Mouse (Mus musculus): ENCODE data around the gene Cfap221. TPM values are rescaled to one million over a fixed set of nuclear protein-coding genes. Genes with fewer than 3 reads are reported as not detected.

Gene Cfap221
- total and polyA plus RNA-seq, 2 experiments = not detected

GRCm38 (mm10) chr1:119997644-119998043, 610 bp upstream of the Cfap221 start:
- Histone ChIP-seq H3K36me3 (ENCODE audit: control insufficient read depth, insufficient read depth, low read length) (no peaks in the 10 kb centered on the region), H3K79me2 (ENCODE audit: control insufficient read depth, insufficient read depth, low read length) (no peaks in the 10 kb centered on the region), H3K27ac (replicated peaks; ENCODE audit: insufficient read depth, low read depth, low read length) (no peak overlapping the region), H3K4me3 (ENCODE audit: insufficient read depth, low read depth, low read length) (no peak overlapping the region), H3K9ac (ENCODE audit: low read depth, low read length) (no peak overlapping the region), H3K4me1 (ENCODE audit: control insufficient read depth, insufficient read depth, low read length) (no peaks in the 10 kb centered on the region), H3K27me3 (ENCODE audit: control insufficient read depth, insufficient read depth, low read length) (no peaks in the 10 kb centered on the region)
- DNase-seq (ENCODE audit: extremely low read depth, low read depth, low spot score) = peak; percentile 29
- TF ChIP-seq CTCF (IDR thresholded peaks at IDR 0.05; ENCODE audit: low read depth, low read length) (peak; percentile 32; the same call in 1 of the 2 replicates), POLR2A (IDR thresholded peaks at IDR 0.05; ENCODE audit: extremely low read depth, insufficient read depth, low read length) (no peak)
- 19% methylated on average over 5 of the region's 5 CpGs for WGBS

- H3K79me2 ChIP-seq (ENCODE audit: control insufficient read depth, insufficient read depth, low read length) = no peaks in the 10 kb centered on the region
- H3K9ac ChIP-seq (ENCODE audit: low read depth, low read length) = no peak overlapping the region
- no peaks in the 10 kb centered on the region for H3K27me3 ChIP-seq (ENCODE audit: control insufficient read depth, insufficient read depth, low read length)
- WGBS = 88% methylated on average over 5 of the region's 5 CpGs
- DNase-seq (ENCODE audit: extremely low read depth, low read depth, low spot score) = no peak
- H3K4me3 ChIP-seq (ENCODE audit: insufficient read depth, low read depth, low read length) = no peak overlapping the region
- TF ChIP-seq CTCF (IDR thresholded peaks at IDR 0.05; ENCODE audit: low read depth, low read length) = no peak
- no peak for TF ChIP-seq POLR2A (IDR thresholded peaks at IDR 0.05; ENCODE audit: extremely low read depth, insufficient read depth, low read length)
- H3K27ac ChIP-seq (replicated peaks; ENCODE audit: insufficient read depth, low read depth, low read length) = no peak overlapping the region
- H3K4me1 ChIP-seq (ENCODE audit: control insufficient read depth, insufficient read depth, low read length) = no peaks in the 10 kb centered on the region
- H3K36me3 ChIP-seq (ENCODE audit: control insufficient read depth, insufficient read depth, low read length) = no peaks in the 10 kb centered on the region
These were observed 10.5 kb downstream of the Cfap221 start for GRCm38 (mm10) chr1:119986555-119986954.

GRCm38 (mm10) chr1:119975141-119975540, 21.9 kb downstream of the Cfap221 start:
- DNase-seq (ENCODE audit: extremely low read depth, low read depth, low spot score) = no peak
- H3K79me2 ChIP-seq (ENCODE audit: control insufficient read depth, insufficient read depth, low read length) = no peaks in the 10 kb centered on the region
- no peak overlapping the region for H3K27ac ChIP-seq (replicated peaks; ENCODE audit: insufficient read depth, low read depth, low read length)
- 39% methylated on average over 4 of the region's 4 CpGs for WGBS
- no peak overlapping the region for H3K4me3 ChIP-seq (ENCODE audit: insufficient read depth, low read depth, low read length)
- H3K36me3 ChIP-seq (ENCODE audit: control insufficient read depth, insufficient read depth, low read length) = no peaks in the 10 kb centered on the region
- TF ChIP-seq CTCF (IDR thresholded peaks at IDR 0.05; ENCODE audit: low read depth, low read length) (no peak), POLR2A (IDR thresholded peaks at IDR 0.05; ENCODE audit: extremely low read depth, insufficient read depth, low read length) (no peak)
- H3K27me3 ChIP-seq (ENCODE audit: control insufficient read depth, insufficient read depth, low read length) = no peaks in the 10 kb centered on the region
- no peaks in the 10 kb centered on the region for H3K4me1 ChIP-seq (ENCODE audit: control insufficient read depth, insufficient read depth, low read length)
- no peak overlapping the region for H3K9ac ChIP-seq (ENCODE audit: low read depth, low read length)

- no peaks in the 10 kb centered on the region for H3K4me1 ChIP-seq (ENCODE audit: control insufficient read depth, insufficient read depth, low read length)
- H3K27ac ChIP-seq (replicated peaks; ENCODE audit: insufficient read depth, low read depth, low read length) = no peak overlapping the region
- WGBS = 36% methylated on average over 4 of the region's 4 CpGs
- no peaks in the 10 kb centered on the region for H3K36me3 ChIP-seq (ENCODE audit: control insufficient read depth, insufficient read depth, low read length)
- TF ChIP-seq CTCF (IDR thresholded peaks at IDR 0.05; ENCODE audit: low read depth, low read length) (no peak), POLR2A (IDR thresholded peaks at IDR 0.05; ENCODE audit: extremely low read depth, insufficient read depth, low read length) (no peak)
- H3K9ac ChIP-seq (ENCODE audit: low read depth, low read length) = no peak overlapping the region
- H3K27me3 ChIP-seq (ENCODE audit: control insufficient read depth, insufficient read depth, low read length) = no peaks in the 10 kb centered on the region
- H3K4me3 ChIP-seq (ENCODE audit: insufficient read depth, low read depth, low read length) = no peak overlapping the region
- no peak for DNase-seq (ENCODE audit: extremely low read depth, low read depth, low spot score)
- H3K79me2 ChIP-seq (ENCODE audit: control insufficient read depth, insufficient read depth, low read length) = no peaks in the 10 kb centered on the region
These were observed 23.9 kb downstream of the Cfap221 start for GRCm38 (mm10) chr1:119973117-119973516.

GRCm38 (mm10) chr1:119965804-119966514, 31.1 kb downstream of the Cfap221 start:
- Histone ChIP-seq H3K4me3 (ENCODE audit: insufficient read depth, low read depth, low read length) (no peak overlapping the region), H3K79me2 (ENCODE audit: control insufficient read depth, insufficient read depth, low read length) (no peaks in the 10 kb centered on the region), H3K36me3 (ENCODE audit: control insufficient read depth, insufficient read depth, low read length) (no peaks in the 10 kb centered on the region), H3K27ac (replicated peaks; ENCODE audit: insufficient read depth, low read depth, low read length) (no peak overlapping the region), H3K27me3 (ENCODE audit: control insufficient read depth, insufficient read depth, low read length) (no peaks in the 10 kb centered on the region), H3K4me1 (ENCODE audit: control insufficient read depth, insufficient read depth, low read length) (no peaks in the 10 kb centered on the region), H3K9ac (ENCODE audit: low read depth, low read length) (no peak overlapping the region)
- no peak for DNase-seq (ENCODE audit: extremely low read depth, low read depth, low spot score)
- whole genome bisulfite sequencing = 25% methylated on average over 12 of the region's 12 CpGs
- TF ChIP-seq POLR2A (IDR thresholded peaks at IDR 0.05; ENCODE audit: extremely low read depth, insufficient read depth, low read length) (no peak), CTCF (IDR thresholded peaks at IDR 0.05; ENCODE audit: low read depth, low read length) (peak; percentile 36; the same call in 1 of the 2 replicates)

GRCm38 (mm10) chr1:119959920-119960319, 37.1 kb downstream of the Cfap221 start:
- WGBS = 57% methylated on average over 7 of the region's 7 CpGs
- H3K27me3 ChIP-seq (ENCODE audit: control insufficient read depth, insufficient read depth, low read length) = no peaks in the 10 kb centered on the region
- H3K36me3 ChIP-seq (ENCODE audit: control insufficient read depth, insufficient read depth, low read length) = no peaks in the 10 kb centered on the region
- H3K27ac ChIP-seq (replicated peaks; ENCODE audit: insufficient read depth, low read depth, low read length) = no peak overlapping the region
- TF ChIP-seq CTCF (IDR thresholded peaks at IDR 0.05; ENCODE audit: low read depth, low read length) = no peak
- TF ChIP-seq POLR2A (IDR thresholded peaks at IDR 0.05; ENCODE audit: extremely low read depth, insufficient read depth, low read length) = no peak
- no peaks in the 10 kb centered on the region for H3K79me2 ChIP-seq (ENCODE audit: control insufficient read depth, insufficient read depth, low read length)
- no peaks in the 10 kb centered on the region for H3K4me1 ChIP-seq (ENCODE audit: control insufficient read depth, insufficient read depth, low read length)
- no peak overlapping the region for H3K9ac ChIP-seq (ENCODE audit: low read depth, low read length)
- H3K4me3 ChIP-seq (ENCODE audit: insufficient read depth, low read depth, low read length) = no peak overlapping the region
- DNase-seq (ENCODE audit: extremely low read depth, low read depth, low spot score) = no peak
